Mouse (Mus musculus) liver, embryonic 16.5 days (tissue): Measurements from ENCODE around the gene Gtf2f2. TPM values are rescaled to one million over a fixed set of nuclear protein-coding genes. Genes with fewer than 3 reads are reported as not detected.

Source experiments
- ATAC-seq: fragments of 200-750 bp; cut with Nextera tagmentation; 2 replicates; pipeline ENCODE4 v1.8.0; 2017; ENCODE audit warnings: low read depth, mild to moderate bottlenecking, moderate number of reproducible peaks, moderate library complexity
- H3K27ac ChIP-seq: fragments of 300-500 bp; sonication (generic); 2 replicates; pipeline ENCODE4 v1.5.1; 2014; ENCODE audit warnings: mild to moderate bottlenecking, low read length
- H3K27me3 ChIP-seq: fragments of 300-500 bp; sonication (generic); 2 replicates; pipeline ENCODE4 v1.6.1; 2014; ENCODE audit warnings: low read depth, low read length, mixed read lengths; ENCODE audit not compliant: control insufficient read depth, insufficient read depth
- H3K36me3 ChIP-seq: fragments of 300-500 bp; sonication (generic); 2 replicates; pipeline ENCODE4 v1.6.1; 2014; ENCODE audit warnings: mild to moderate bottlenecking; ENCODE audit not compliant: control insufficient read depth, insufficient read depth
- H3K4me1 ChIP-seq: fragments of 300-500 bp; sonication (generic); 2 replicates; pipeline ENCODE4 v1.6.1; 2014; ENCODE audit warnings: low read depth, low read length, mixed read lengths; ENCODE audit not compliant: control insufficient read depth
- H3K4me2 ChIP-seq: fragments of 300-500 bp; sonication (generic); 2 replicates; pipeline ENCODE4 v1.6.1; 2014; ENCODE audit warnings: low read depth, low read length, mixed read lengths
- H3K4me3 ChIP-seq: fragments of 300-500 bp; sonication (generic); 2 replicates; pipeline ENCODE4 v1.5.1; 2014; ENCODE audit warnings: low read depth, mild to moderate bottlenecking, low read length
- H3K9ac ChIP-seq: fragments of 300-500 bp; sonication (generic); 2 replicates; pipeline ENCODE4 v1.6.1; 2014; ENCODE audit warnings: low read depth, low read length
- H3K9me3 ChIP-seq: fragments of 300-500 bp; sonication (generic); replicated peaks from 2 replicates; pipeline ENCODE4 v1.6.1; 2016; ENCODE audit warnings: low read length; ENCODE audit not compliant: control insufficient read depth
- WGBS: fragments of 180-500 bp; shearing (Covaris S2); extraction: QIAGEN DNeasy Blood & Tissue Kit; methylation state at CpG from one replicate; pipeline ENCODE4 v1.1.7; 2014; ENCODE audit not compliant: insufficient replicate concordance; 5-methylcytosine and 5-hydroxymethylcytosine counted together
- polyA plus RNA-seq: library from polyadenylated mRNA; unstranded; fragments of >200 nt; fragmentation: Nextera tagmentation; extraction: Ambion mirVana; gene quantifications from 2 replicates; pipeline ENCODE4 v1.2.1, GENCODE M21; 2015

Gtf2f2 gene
- polyA plus RNA-seq, 1 experiment from 2014 or later, result 15.4 TPM

GRCm38 (mm10) chr14:76009185-76009584 is 1.5 kb downstream of the Gtf2f2 start:
- Histone ChIP-seq H3K27ac (no peak overlapping the region), H3K27me3 (no peaks in the 10 kb centered on the region), H3K4me3 (peak overlapping the region; percentile 88), H3K9me3 (no peaks in the 10 kb centered on the region), H3K9ac (peak overlapping the region; percentile 84), H3K36me3 (no peaks in the 10 kb centered on the region), H3K4me1 (peaks cover 15% of the 10 kb centered on the region), H3K4me2 (peak overlapping the region; percentile 80)
- WGBS, result 76% methylated on average over 5 of the region's 5 CpGs
- no peak for ATAC-seq

GRCm38 (mm10) chr14:76008174-76008573 is 2.5 kb downstream of the Gtf2f2 start:
- no peak for ATAC-seq
- 64% methylated on average over 1 of the region's 1 CpGs for WGBS
- Histone ChIP-seq H3K9me3 (no peaks in the 10 kb centered on the region), H3K4me2 (no peak overlapping the region), H3K4me3 (no peak overlapping the region), H3K4me1 (peaks cover 15% of the 10 kb centered on the region), H3K36me3 (no peaks in the 10 kb centered on the region), H3K27me3 (no peaks in the 10 kb centered on the region), H3K27ac (no peak overlapping the region), H3K9ac (no peak overlapping the region)

- no peak for ATAC-seq
- Histone ChIP-seq H3K27me3 (no peaks in the 10 kb centered on the region), H3K4me1 (peaks cover 9% of the 10 kb centered on the region), H3K36me3 (no peaks in the 10 kb centered on the region), H3K27ac (no peak overlapping the region), H3K9ac (no peak overlapping the region), H3K9me3 (no peaks in the 10 kb centered on the region), H3K4me2 (no peak overlapping the region), H3K4me3 (no peak overlapping the region)
- 71% methylated on average over 4 of the region's 4 CpGs for WGBS
These were observed 5.7 kb downstream of the Gtf2f2 start for GRCm38 (mm10) chr14:76005011-76005410.

GRCm38 (mm10) chr14:76001781-76002180 is 8.9 kb downstream of the Gtf2f2 start:
- Histone ChIP-seq H3K4me1 (no peaks in the 10 kb centered on the region), H3K27ac (no peak overlapping the region), H3K4me2 (no peak overlapping the region), H3K4me3 (no peak overlapping the region), H3K9ac (no peak overlapping the region), H3K27me3 (no peaks in the 10 kb centered on the region), H3K36me3 (no peaks in the 10 kb centered on the region), H3K9me3 (no peaks in the 10 kb centered on the region)
- 33% methylated on average over 4 of the region's 4 CpGs for WGBS
- no peak for ATAC-seq

GRCm38 (mm10) chr14:75998082-75998481 is 12.6 kb downstream of the Gtf2f2 start:
- Histone ChIP-seq H3K4me2 (no peak overlapping the region), H3K27me3 (no peaks in the 10 kb centered on the region), H3K9ac (no peak overlapping the region), H3K27ac (no peak overlapping the region), H3K4me1 (no peaks in the 10 kb centered on the region), H3K9me3 (no peaks in the 10 kb centered on the region), H3K4me3 (no peak overlapping the region), H3K36me3 (no peaks in the 10 kb centered on the region; the same call in 1 of the 2 replicates)
- no peak for ATAC-seq
- 42% methylated on average over 1 of the region's 1 CpGs for WGBS

- WGBS, result 80% methylated on average over 4 of the region's 4 CpGs
- ATAC-seq, result no peak
- Histone ChIP-seq H3K36me3 (no peaks in the 10 kb centered on the region; the same call in 1 of the 2 replicates), H3K4me2 (no peak overlapping the region), H3K4me3 (no peak overlapping the region), H3K9me3 (no peaks in the 10 kb centered on the region), H3K27me3 (no peaks in the 10 kb centered on the region), H3K27ac (no peak overlapping the region), H3K9ac (no peak overlapping the region), H3K4me1 (no peaks in the 10 kb centered on the region)
These were observed 18.3 kb downstream of the Gtf2f2 start for GRCm38 (mm10) chr14:75992371-75992770.

GRCm38 (mm10) chr14:75990936-75991335 is 19.7 kb downstream of the Gtf2f2 start:
- ATAC-seq, result no peak
- 80% methylated on average over 6 of the region's 6 CpGs for WGBS
- no peaks in the 10 kb centered on the region for H3K27me3 ChIP-seq

GRCm38 (mm10) chr14:75989168-75989567 is 21.5 kb downstream of the Gtf2f2 start:
- Histone ChIP-seq H3K4me1 (no peaks in the 10 kb centered on the region), H3K27ac (no peak overlapping the region), H3K4me2 (no peak overlapping the region), H3K9me3 (no peaks in the 10 kb centered on the region), H3K9ac (no peak overlapping the region), H3K4me3 (no peak overlapping the region), H3K36me3 (no peaks in the 10 kb centered on the region), H3K27me3 (no peaks in the 10 kb centered on the region)
- no peak for ATAC-seq
- WGBS, result 73% methylated on average over 1 of the region's 1 CpGs

More at GRCm38 (mm10) chr14:75990936-75991335, 19.7 kb downstream of the Gtf2f2 start:
- Histone ChIP-seq H3K27ac (no peak overlapping the region), H3K9me3 (no peaks in the 10 kb centered on the region), H3K4me3 (no peak overlapping the region), H3K4me1 (no peaks in the 10 kb centered on the region), H3K36me3 (no peaks in the 10 kb centered on the region; the same call in 1 of the 2 replicates), H3K4me2 (no peak overlapping the region), H3K9ac (no peak overlapping the region)

- Histone ChIP-seq H3K27ac (no peak overlapping the region), H3K4me2 (no peak overlapping the region), H3K9ac (no peak overlapping the region), H3K4me1 (no peaks in the 10 kb centered on the region), H3K36me3 (no peaks in the 10 kb centered on the region), H3K4me3 (no peak overlapping the region), H3K9me3 (no peaks in the 10 kb centered on the region), H3K27me3 (no peaks in the 10 kb centered on the region)
- no peak for ATAC-seq
- 67% methylated on average over 7 of the region's 7 CpGs for WGBS
These were observed 23.7 kb downstream of the Gtf2f2 start for GRCm38 (mm10) chr14:75986878-75987483.
